Mouse (Mus musculus) cerebellum, adult 2 months (tissue): ENCODE results near the gene Il10rb.

ENCODE experiments used
- CTCF ChIP-seq: fragments of 200-500 bp; IDR thresholded peaks from 2 replicates; pipeline ENCODE4 v1.5.1; 2011; ENCODE audit warnings: low read depth, mild to moderate bottlenecking, control low read depth, low read length, moderate library complexity, borderline replicate concordance; ENCODE audit not compliant: insufficient read depth
- POLR2A ChIP-seq: fragments of 200-500 bp; IDR thresholded peaks from 2 replicates; pipeline ENCODE4 v1.6.1; 2011; ENCODE audit warnings: low read length, control low read depth, borderline replicate concordance; ENCODE audit not compliant: insufficient read depth

GRCm38 (mm10) chr16:91367066-91367465, 38.9 kb upstream of the Il10rb start:
- TF ChIP-seq CTCF (no peak), POLR2A (no peak)
